Mouse (Mus musculus): ENCODE data around the gene Crat.

The Crat gene

GRCm38 (mm10) chr2:30403870-30404269 is 11.7 kb downstream of the Crat start:
- DNase-seq, result peak in 1 of 2 experiments; percentile 40

GRCm38 (mm10) chr2:30402843-30403242 is 12.8 kb downstream of the Crat start:
- DNase-seq, result no peak

DNA sequence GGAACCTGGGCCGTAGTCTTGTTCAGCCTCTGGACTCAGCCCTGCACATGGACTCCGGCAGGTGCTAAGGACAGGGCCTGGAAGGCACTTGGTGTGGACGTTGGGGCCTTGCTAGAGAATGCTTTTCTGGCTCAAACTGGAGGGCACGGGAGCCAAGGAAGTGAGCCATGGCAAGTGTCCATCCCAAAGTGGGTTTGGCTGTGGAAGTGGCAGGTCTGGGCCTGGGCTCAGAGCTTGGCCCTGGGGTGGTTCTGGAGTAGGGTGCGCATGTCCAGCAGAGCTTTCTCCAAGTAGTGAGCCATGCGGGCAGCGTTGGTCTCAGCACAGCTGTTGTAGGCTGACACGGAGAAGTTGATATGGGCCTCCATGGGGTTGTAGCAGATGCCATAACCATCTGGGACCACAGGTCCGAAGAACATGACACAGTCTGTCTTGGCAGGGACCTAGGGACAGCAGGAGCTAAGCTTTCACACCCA is 13.2 kb downstream of the Crat start:
- DNase-seq, result peak; percentile 59 to 60

- DNase-seq, result no peak
These were observed 14.0 kb downstream of the Crat start for GRCm38 (mm10) chr2:30401581-30401980.

DNA sequence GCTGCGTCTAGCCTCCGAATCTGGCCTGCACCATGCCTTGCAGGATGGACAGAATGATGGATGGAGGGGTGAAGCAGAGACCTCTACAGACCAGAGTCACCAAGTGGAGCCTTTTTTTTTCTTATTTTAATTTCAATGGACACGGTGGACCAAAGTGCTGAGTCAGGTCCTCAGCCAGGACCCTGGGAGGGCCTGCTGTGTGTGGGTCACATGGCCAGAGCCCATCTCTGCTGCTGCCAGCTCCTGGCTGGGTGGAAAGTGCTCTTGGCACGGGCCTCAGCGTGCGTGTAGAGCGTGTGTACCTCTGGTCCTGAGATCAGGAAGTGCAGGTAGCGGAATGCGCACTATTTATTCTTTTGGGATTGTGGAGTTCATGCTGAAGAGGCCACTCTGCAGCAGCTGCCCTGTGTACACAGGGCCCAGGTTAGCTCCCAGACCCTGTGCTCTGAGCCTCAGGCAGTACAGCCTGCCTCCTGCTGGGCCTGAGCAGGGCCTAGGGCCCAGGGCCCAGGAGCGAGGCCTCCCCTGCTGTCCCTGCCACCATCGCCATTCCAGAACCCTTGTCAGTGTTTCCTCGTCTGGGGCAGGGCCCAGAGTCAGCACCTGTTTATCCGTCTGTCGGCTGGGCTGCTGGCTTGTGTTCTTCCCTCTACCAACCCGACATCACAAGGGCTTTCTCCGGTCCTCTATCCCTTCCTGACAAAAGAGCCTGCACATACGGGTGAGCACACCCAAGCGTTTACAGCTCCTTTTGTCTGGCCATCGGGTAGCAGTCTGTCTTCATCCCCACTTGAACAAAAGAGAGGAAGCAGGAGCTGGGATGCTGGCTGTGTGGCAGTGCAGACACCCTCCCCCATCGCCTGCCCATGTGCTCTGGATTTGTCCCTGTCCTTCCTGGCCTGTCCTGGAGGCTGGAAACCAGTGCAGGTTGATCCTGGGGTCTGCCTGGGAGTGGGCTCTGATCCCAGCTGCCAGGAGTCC is 16.1 kb downstream of the Crat start:
- peak; percentile 75 to 80 for DNase-seq

DNA sequence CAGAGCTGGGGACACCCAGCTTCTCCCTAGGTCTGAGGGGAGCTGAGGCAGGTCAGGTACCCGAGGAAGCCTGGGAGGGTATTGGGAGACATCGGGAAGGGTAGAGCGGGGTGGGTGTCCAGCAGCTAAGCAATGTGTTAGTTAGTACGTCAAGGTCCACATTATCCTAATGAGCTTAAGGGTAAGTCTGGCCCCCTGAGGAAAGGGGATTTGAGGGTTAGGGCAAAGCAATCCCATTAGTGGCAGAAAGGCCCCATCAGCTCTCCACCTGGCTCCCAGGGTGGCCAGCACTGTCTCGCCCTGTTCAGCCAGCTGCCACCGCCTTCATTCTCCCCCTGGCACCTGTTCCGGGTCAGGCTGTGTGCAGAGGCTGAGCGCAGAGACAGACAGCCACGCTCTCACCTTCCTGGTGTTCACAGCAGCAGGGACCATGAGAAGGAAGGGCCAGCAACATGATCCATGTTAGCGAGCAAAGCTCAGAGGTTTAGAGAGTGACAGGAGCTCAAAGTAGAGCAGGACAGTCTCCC is 17.6 kb downstream of the Crat start:
- no peak for DNase-seq

DNA sequence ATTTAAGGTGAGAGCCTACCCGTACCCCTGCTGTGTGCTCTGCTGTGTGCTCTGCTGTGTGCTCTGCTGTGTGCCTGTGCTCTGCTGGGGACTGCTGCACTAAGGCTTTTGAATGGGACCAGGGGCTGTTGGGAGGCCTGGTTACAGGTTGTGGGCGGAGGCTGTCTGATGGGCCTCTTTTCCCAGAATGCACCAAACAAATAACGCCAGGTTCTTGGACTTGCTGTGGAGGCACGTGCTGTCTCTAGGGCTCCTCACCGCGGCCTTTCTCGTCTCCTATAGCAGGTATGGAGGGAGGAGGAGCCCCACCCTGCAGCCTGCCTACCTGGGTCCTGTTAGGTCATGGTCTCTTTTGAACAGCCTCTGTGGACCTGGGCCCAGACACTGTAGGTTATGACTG is 19.4 kb downstream of the Crat start:
- no peak for DNase-seq

- DNase-seq, result no peak
These were observed 19.9 kb downstream of the Crat start for GRCm38 (mm10) chr2:30395757-30396156.

- DNase-seq, result no peak
These were observed 22.3 kb downstream of the Crat start for GRCm38 (mm10) chr2:30393370-30393656.

DNA sequence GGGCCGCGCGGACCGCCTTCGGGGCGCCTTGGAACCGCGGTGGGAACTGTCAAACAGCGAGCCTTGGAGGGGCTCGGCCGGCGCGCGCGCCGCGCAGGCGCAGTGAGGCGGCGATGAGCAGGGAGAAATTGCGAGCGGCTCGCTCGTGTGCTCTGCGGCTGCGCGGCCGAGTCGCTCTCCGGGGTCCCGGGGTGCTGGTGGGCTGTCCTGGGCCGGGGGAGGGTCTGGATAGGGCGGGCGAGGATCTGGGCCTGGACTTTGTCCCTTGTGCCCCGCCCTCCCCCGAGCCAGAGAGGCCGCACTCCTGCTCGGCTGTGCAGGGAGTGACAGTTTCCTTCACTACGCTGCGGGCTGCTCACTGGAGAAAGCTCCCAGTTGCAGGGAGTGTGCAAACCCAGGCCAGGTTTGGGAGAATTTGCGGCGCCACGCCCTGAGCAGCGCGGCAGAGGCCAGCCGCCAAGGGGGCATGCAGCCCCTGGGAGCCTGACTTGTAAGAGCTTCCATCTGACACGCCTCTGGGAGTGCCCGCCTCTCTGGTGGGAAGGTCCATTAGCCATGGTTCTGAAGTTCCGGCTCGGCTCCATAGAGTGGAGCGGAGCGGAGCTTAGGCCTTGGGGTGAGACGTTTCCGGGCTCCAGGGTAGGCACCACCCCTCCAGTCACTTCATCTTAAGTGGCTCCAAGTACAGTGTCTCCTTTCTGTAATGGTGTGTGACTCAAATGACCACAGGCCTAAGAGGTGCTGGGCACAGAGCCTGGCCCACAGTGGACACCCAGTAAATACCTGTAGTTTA is 22.8 kb downstream of the Crat start:
- DNase-seq, result peak; percentile 44 to 76

- peak; percentile 97 for DNase-seq
These were observed 23.5 kb downstream of the Crat start, which contains the start of gene Dolpp1 for GRCm38 (mm10) chr2:30392114-30392576. Gene Dolpp1 (plus strand): TSS chr2:30392254.

- DNase-seq, result no peak
These were observed 26.6 kb downstream of the Crat start for GRCm38 (mm10) chr2:30389000-30389399.

- no peak for DNase-seq
These were observed 28.7 kb downstream of the Crat start for GRCm38 (mm10) chr2:30386913-30387312.

GRCm38 (mm10) chr2:30385591-30385990 is 30.0 kb downstream of the Crat start:
- no peak for DNase-seq

- DNase-seq, result no peak
These were observed 30.8 kb downstream of the Crat start for GRCm38 (mm10) chr2:30384814-30385213.

DNA sequence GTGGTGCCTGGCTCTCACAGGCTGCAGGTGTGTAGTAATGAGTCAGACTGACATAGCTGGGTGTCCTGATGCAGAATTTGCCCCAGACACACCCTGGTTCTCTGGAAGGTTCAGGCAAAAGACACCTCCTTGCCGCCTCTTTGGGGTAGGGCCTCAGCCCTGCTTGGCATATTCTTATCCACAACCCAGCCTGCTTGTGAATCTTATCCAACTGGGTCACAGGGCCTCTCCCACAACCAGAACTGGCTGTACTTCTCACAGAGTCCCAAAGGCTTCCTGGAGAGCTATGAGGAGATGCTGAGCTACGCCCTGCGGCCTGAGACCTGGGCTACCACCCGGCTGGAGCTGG is 34.3 kb downstream of the Crat start:
- no peak for DNase-seq

DNA sequence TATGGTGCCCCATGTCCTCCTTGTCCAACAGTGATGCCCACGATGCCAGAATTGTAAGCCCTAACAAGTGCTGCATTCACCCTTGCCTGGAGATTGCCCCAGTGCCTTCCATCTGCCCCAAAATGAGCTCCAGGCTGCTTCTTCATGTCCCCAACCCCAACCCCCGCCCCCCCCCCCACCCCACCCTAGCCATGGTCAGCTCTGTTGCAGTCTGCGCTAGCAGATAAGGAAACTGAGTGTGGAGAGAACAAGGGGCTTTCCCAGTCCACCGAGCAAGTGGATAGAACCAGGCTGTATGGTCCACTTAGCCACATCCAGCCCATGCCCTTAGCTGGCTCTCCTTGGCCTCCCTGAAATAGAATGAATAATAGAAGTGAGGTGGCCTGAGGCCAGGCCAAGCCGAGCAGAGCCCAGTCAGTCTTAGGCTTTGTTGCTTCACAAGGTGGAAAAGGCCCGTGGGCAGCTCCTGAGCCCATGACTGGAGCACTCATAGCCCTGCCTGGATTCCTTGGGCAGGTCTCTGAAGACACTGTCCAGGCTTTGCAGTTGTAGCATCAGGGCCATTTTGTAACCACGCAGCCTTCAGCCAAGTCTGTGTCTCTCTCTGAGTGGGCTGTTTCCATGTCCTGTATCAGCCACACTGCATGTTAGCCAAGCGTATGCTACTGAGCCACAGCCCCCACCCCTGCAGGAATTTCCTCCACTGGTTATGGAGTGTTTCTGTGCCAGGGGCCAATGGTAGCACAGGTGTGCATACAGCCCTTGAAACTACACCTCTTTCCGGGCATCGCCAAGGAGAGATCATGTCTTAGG is 34.8 kb downstream of the Crat start:
- DNase-seq, result no peak

DNA sequence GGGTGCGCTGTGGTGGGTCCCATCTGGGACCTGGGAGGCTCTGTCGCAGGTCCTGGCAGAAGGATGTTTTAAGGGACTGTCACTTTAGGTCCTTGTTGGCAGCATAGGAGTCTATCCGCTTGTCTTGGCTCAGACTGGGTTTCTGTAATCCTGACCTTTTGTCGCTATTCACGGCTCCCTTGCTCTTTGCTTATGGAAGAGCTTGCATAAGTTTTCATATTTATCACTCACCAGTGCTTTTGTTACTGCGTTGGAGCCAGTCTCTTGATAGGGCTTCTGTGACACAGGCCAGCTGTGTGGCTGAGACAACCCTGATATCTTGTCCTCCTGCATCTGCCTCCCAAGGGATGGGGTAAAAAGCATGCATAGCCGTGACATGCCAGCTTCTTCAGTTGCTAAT is 36.3 kb downstream of the Crat start:
- no peak for DNase-seq

DNA sequence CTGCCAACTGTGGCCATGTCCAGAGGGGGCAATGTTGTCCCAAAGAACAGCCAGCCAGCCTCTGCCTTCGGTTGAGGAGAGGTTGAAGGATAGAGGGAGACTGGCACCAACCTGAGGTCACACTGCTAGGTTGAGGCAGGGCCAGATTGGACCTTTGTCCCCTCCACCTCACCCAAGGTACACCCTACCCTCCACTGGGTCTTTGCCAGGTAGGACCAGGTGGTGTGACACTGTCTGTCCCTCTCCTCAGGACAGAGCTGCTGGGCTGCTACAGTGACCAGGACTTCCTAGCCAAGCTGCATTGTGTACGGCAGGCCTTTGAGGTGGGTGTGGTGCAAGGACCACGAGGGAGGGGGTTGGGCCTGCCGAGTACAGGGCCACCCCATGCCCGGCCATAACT is 37.9 kb downstream of the Crat start:
- no peak for DNase-seq

- no peak for DNase-seq
These were observed 39.7 kb downstream of the Crat start for GRCm38 (mm10) chr2:30375893-30376292.

DNA sequence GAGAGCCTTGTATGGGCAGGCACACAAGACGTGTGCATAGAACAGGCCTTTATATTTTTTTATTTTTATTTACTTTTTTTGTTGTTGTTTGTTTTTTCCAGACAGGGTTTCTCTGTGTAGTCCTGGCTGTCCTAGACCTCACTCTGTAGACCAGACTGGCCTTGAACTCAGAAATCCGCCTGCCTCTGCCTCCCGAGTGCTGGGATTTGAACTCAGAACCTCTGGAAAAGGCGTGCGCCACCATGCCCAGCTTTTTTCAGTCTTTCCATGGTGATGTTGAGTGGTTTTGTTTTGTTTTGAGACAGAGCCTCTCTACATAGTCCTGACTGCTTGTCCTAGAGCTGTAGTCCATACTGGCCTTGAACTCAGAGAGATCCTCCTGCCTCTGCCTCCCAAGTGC is 42.9 kb downstream of the Crat start:
- no peak for DNase-seq

GRCm38 (mm10) chr2:30371544-30371943 is 44.1 kb downstream of the Crat start:
- no peak for DNase-seq

DNA sequence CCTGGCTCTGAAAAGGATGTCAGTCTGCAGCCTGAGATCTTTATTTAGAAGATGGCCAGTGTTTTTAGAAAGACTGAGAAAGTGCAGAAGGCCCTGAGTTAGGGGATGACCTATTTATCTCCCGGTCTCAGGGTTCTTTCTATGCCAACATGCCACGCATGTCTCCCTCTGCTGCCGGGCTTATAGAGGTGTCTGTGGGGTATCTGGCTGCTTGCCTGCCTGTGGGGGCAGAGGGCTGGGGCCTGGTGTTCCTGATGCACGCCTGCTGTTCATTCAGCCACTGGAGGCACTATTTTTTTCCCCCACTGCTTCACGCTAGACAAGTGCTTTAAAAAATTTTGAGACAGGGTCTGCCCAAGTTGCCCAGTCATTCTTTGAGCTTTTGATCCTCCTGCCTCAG is 49.4 kb downstream of the Crat start:
- DNase-seq, result no peak
